Mouse (Mus musculus): ENCODE results near the gene Trip10. TPM values are rescaled to one million over a fixed set of nuclear protein-coding genes. Genes with fewer than 3 reads are reported as not detected.

Trip10 gene
- polyA plus RNA-seq, 1 experiment = 26.4 TPM

GRCm38 (mm10) chr17:57285077-57285476, 35.8 kb downstream of the Trip10 start:
- WGBS = 33% methylated on average over 2 of the region's 2 CpGs
- no peak for DNase-seq (ENCODE audit: low read depth, low spot score)

- WGBS = 59% methylated on average over 8 of the region's 8 CpGs
Observed at GRCm38 (mm10) chr17:57286718-57287355, 37.6 kb downstream of the Trip10 start.

GRCm38 (mm10) chr17:57289252-57289651, 40.0 kb downstream of the Trip10 start:
- 77% methylated on average over 5 of the region's 5 CpGs for WGBS
- DNase-seq (ENCODE audit: low read depth, low spot score) = no peak

More at GRCm38 (mm10) chr17:57286718-57287355, 37.6 kb downstream of the Trip10 start:
- no peak for DNase-seq (ENCODE audit: low read depth, low spot score)

- no peak for DNase-seq (ENCODE audit: low read depth, low spot score)
- WGBS = 80% methylated on average over 9 of the region's 9 CpGs
Observed at GRCm38 (mm10) chr17:57290001-57290670, 40.9 kb downstream of the Trip10 start.

GRCm38 (mm10) chr17:57290671-57291055, 41.4 kb downstream of the Trip10 start:
- DNase-seq (ENCODE audit: low read depth, low spot score) = no peak
- 78% methylated on average over 7 of the region's 7 CpGs for WGBS

- no peak for DNase-seq (ENCODE audit: low read depth, low spot score)
- WGBS = 90% methylated on average over 2 of the region's 2 CpGs
Observed at GRCm38 (mm10) chr17:57292302-57292701, 43.0 kb downstream of the Trip10 start.

- WGBS = 90% methylated on average over 9 of the region's 9 CpGs
- DNase-seq (ENCODE audit: low read depth, low spot score) = no peak
Observed at GRCm38 (mm10) chr17:57292968-57293367, 43.7 kb downstream of the Trip10 start.

GRCm38 (mm10) chr17:57295935-57296334, 46.7 kb downstream of the Trip10 start:
- DNase-seq (ENCODE audit: low read depth, low spot score) = no peak
- WGBS = 89% methylated on average over 9 of the region's 9 CpGs

GRCm38 (mm10) chr17:57297040-57297439, 47.8 kb downstream of the Trip10 start:
- no peak for DNase-seq (ENCODE audit: low read depth, low spot score)
- WGBS = 81% methylated on average over 12 of the region's 12 CpGs

- WGBS = 68% methylated on average over 4 of the region's 4 CpGs
- no peak for DNase-seq (ENCODE audit: low read depth, low spot score)
Observed at GRCm38 (mm10) chr17:57305593-57305992, 56.3 kb downstream of the Trip10 start.

- no peak for DNase-seq (ENCODE audit: low read depth, low spot score)
- WGBS = 67% methylated on average over 6 of the region's 6 CpGs
Observed at GRCm38 (mm10) chr17:57307074-57307473, 57.8 kb downstream of the Trip10 start.

- DNase-seq (ENCODE audit: low read depth, low spot score) = peak; percentile 55
- WGBS = 20% methylated on average over 13 of the region's 13 CpGs
Observed at GRCm38 (mm10) chr17:57311801-57312200, 62.5 kb downstream of the Trip10 start.

Other genes with a start within 250 kb of the Trip10 start
- gene Pspn, start 249.4 kb upstream of the Trip10 start, polyA plus RNA-seq (2012; rRNA removed) = not detected in 2 replicates
- gene Gtf2f1, start 238.2 kb upstream of the Trip10 start, polyA plus RNA-seq (2012; rRNA removed) = 37.4 and 43.8 TPM in 2 replicates
- gene Gm17949, start 238.0 kb upstream of the Trip10 start, polyA plus RNA-seq (2012; rRNA removed) = not detected in 2 replicates
- gene Khsrp, start 217.9 kb upstream of the Trip10 start, polyA plus RNA-seq (2012; rRNA removed) = 45.6 and 60.9 TPM in 2 replicates
- not detected in 2 replicates for gene Slc25a41, start 207.8 kb upstream of the Trip10 start, polyA plus RNA-seq (2012; rRNA removed)
- 175 and 198 TPM in 2 replicates for gene Crb3, start 190.3 kb upstream of the Trip10 start, polyA plus RNA-seq (2012; rRNA removed)
- gene Slc25a23, start 189.6 kb upstream of the Trip10 start, polyA plus RNA-seq (2012; rRNA removed) = 16.5 TPM in 2 replicates
- 7.2 and 10.8 TPM in 2 replicates for gene Dennd1c, start 170.9 kb upstream of the Trip10 start, polyA plus RNA-seq (2012; rRNA removed)
- 3.2 and 4.2 TPM in 2 replicates for gene Tubb4a, start 161.7 kb upstream of the Trip10 start, polyA plus RNA-seq (2012; rRNA removed)
- gene Tnfsf9, start 144.1 kb upstream of the Trip10 start, polyA plus RNA-seq (2012; rRNA removed) = 3.3 and 3.5 TPM in 2 replicates
- gene Cd70, start 99.7 kb upstream of the Trip10 start, polyA plus RNA-seq (2012; rRNA removed) = 0.23 and 0.27 TPM in 2 replicates
- 0.92 and 1.1 TPM in 2 replicates for gene Tnfsf14, start 55.3 kb upstream of the Trip10 start, polyA plus RNA-seq (2012; rRNA removed)
- 72.7 and 75.6 TPM in 2 replicates for gene C3, start 21.3 kb upstream of the Trip10 start, polyA plus RNA-seq (2012; rRNA removed)
- 43.2 and 58.0 TPM in 2 replicates for gene Gpr108, start 1.0 kb upstream of the Trip10 start, polyA plus RNA-seq (2012; rRNA removed)
- 8.8 and 9.4 TPM in 2 replicates for gene Vav1, start 29.6 kb downstream of the Trip10 start, polyA plus RNA-seq (2012; rRNA removed)
- gene Adgre1, start 109.2 kb downstream of the Trip10 start, polyA plus RNA-seq (2012; rRNA removed) = 5.3 and 10.5 TPM in 2 replicates

Measured in large intestine, adult 2 months (tissue).